Mouse (Mus musculus) forebrain, embryonic 13.5 days (tissue): ENCODE data around the gene Etl4. TPM values are rescaled to one million over a fixed set of nuclear protein-coding genes. Genes with fewer than 3 reads are reported as not detected.
A peak's percentile ranks its signal among the peaks of the same experiment; 100 is the strongest.

Experiments
- ATAC-seq: fragments of 200-750 bp; cut with Nextera tagmentation; 2 replicates; pipeline ENCODE4 v1.8.0; 2017
- H3K27ac ChIP-seq: fragments of 300-500 bp; sonication (generic); 2 replicates; pipeline ENCODE4 v1.5.1; 2015; ENCODE audit warnings: inconsistent platforms, mild to moderate bottlenecking, moderate library complexity
- H3K27me3 ChIP-seq: fragments of 300-500 bp; sonication (generic); 2 replicates; pipeline ENCODE4 v1.6.1; 2015; ENCODE audit warnings: mild to moderate bottlenecking, inconsistent platforms
- H3K36me3 ChIP-seq: fragments of 300-500 bp; sonication (generic); 2 replicates; pipeline ENCODE4 v1.6.1; 2015; ENCODE audit warnings: mild to moderate bottlenecking, inconsistent platforms; ENCODE audit not compliant: poor library complexity, severe bottlenecking
- H3K4me1 ChIP-seq: fragments of 300-500 bp; sonication (generic); 2 replicates; pipeline ENCODE4 v1.6.1; 2015; ENCODE audit warnings: inconsistent platforms
- H3K4me2 ChIP-seq: fragments of 300-500 bp; sonication (generic); 2 replicates; pipeline ENCODE4 v1.6.1; 2015; ENCODE audit warnings: inconsistent platforms, mild to moderate bottlenecking, moderate library complexity
- H3K4me3 ChIP-seq: fragments of 300-500 bp; sonication (generic); 2 replicates; pipeline ENCODE4 v1.5.1; 2015; ENCODE audit warnings: mild to moderate bottlenecking, inconsistent platforms
- H3K9ac ChIP-seq: fragments of 300-500 bp; sonication (generic); 2 replicates; pipeline ENCODE4 v1.6.1; 2015; ENCODE audit warnings: mild to moderate bottlenecking, inconsistent platforms
- H3K9me3 ChIP-seq: fragments of 300-500 bp; sonication (generic); replicated peaks from 2 replicates; pipeline ENCODE4 v1.6.1; 2016; ENCODE audit warnings: inconsistent platforms
- WGBS: fragments of 180-500 bp; shearing (Covaris S2); methylation state at CpG from one replicate; pipeline ENCODE4 v1.1.7; 2015; 5-methylcytosine and 5-hydroxymethylcytosine counted together
- polyA plus RNA-seq: library from polyadenylated mRNA; unstranded; fragments of >200 nt; fragmentation: Nextera tagmentation; extraction: Ambion mirVana; gene quantifications from 2 replicates; pipeline ENCODE4 v1.2.1, GENCODE M21; 2015

Etl4 gene
- polyA plus RNA-seq, 1 experiment from 2014 or later = 24.6 TPM

GRCm38 (mm10) chr2:20417998-20418397 is 508.4 kb downstream of the Etl4 start:
- no peak overlapping the region for H3K4me2 ChIP-seq
- no peaks in the 10 kb centered on the region for H3K36me3 ChIP-seq
- H3K4me1 ChIP-seq = peaks cover 27% of the 10 kb centered on the region
- ATAC-seq = no peak
- H3K4me3 ChIP-seq = no peak overlapping the region
- 86% methylated on average over 6 of the region's 6 CpGs for WGBS
- no peak overlapping the region for H3K9ac ChIP-seq
- no peaks in the 10 kb centered on the region for H3K27me3 ChIP-seq
- H3K27ac ChIP-seq = no peak overlapping the region
- H3K9me3 ChIP-seq = no peaks in the 10 kb centered on the region

- WGBS = 22% methylated on average over 6 of the region's 6 CpGs
- Histone ChIP-seq H3K9me3 (no peaks in the 10 kb centered on the region), H3K4me2 (no peak overlapping the region), H3K27ac (no peak overlapping the region), H3K4me1 (peaks cover 27% of the 10 kb centered on the region), H3K36me3 (no peaks in the 10 kb centered on the region), H3K9ac (no peak overlapping the region), H3K27me3 (no peaks in the 10 kb centered on the region), H3K4me3 (no peak overlapping the region)
- ATAC-seq = peak; percentile 45; the same call in 1 of the 2 replicates
These were observed 510.4 kb downstream of the Etl4 start for GRCm38 (mm10) chr2:20419975-20420374.

- Histone ChIP-seq H3K4me3 (no peak overlapping the region), H3K27ac (no peak overlapping the region), H3K27me3 (no peaks in the 10 kb centered on the region), H3K4me1 (peaks cover 18% of the 10 kb centered on the region), H3K9me3 (no peaks in the 10 kb centered on the region), H3K9ac (no peak overlapping the region), H3K4me2 (no peak overlapping the region), H3K36me3 (no peaks in the 10 kb centered on the region)
- WGBS = 30% methylated on average over 4 of the region's 4 CpGs
- peak; percentile 50; the same call in 1 of the 2 replicates for ATAC-seq
These were observed 512.7 kb downstream of the Etl4 start for GRCm38 (mm10) chr2:20422275-20422674.

GRCm38 (mm10) chr2:20433656-20434055 is 524.1 kb downstream of the Etl4 start:
- 76% methylated on average over 2 of the region's 2 CpGs for WGBS
- no peaks in the 10 kb centered on the region for H3K27me3 ChIP-seq
- no peak for ATAC-seq

GRCm38 (mm10) chr2:20435530-20435929 is 526.0 kb downstream of the Etl4 start:
- H3K4me3 ChIP-seq = no peak overlapping the region
- H3K9me3 ChIP-seq = no peaks in the 10 kb centered on the region
- no peak overlapping the region for H3K27ac ChIP-seq
- no peaks in the 10 kb centered on the region for H3K4me1 ChIP-seq
- WGBS = 92% methylated on average over 4 of the region's 4 CpGs
- no peak for ATAC-seq
- H3K36me3 ChIP-seq = no peaks in the 10 kb centered on the region
- H3K9ac ChIP-seq = no peak overlapping the region
- no peaks in the 10 kb centered on the region for H3K27me3 ChIP-seq
- no peak overlapping the region for H3K4me2 ChIP-seq

More at GRCm38 (mm10) chr2:20433656-20434055, 524.1 kb downstream of the Etl4 start:
- Histone ChIP-seq H3K36me3 (no peaks in the 10 kb centered on the region), H3K4me1 (no peaks in the 10 kb centered on the region), H3K9me3 (no peaks in the 10 kb centered on the region), H3K4me2 (no peak overlapping the region), H3K4me3 (no peak overlapping the region), H3K9ac (no peak overlapping the region), H3K27ac (no peak overlapping the region)

GRCm38 (mm10) chr2:20442731-20443130 is 533.2 kb downstream of the Etl4 start:
- H3K4me3 ChIP-seq = no peak overlapping the region
- WGBS = 90% methylated on average over 2 of the region's 2 CpGs

GRCm38 (mm10) chr2:20443671-20444440 is 534.3 kb downstream of the Etl4 start:
- no peak overlapping the region for H3K9ac ChIP-seq
- no peak for ATAC-seq
- no peaks in the 10 kb centered on the region for H3K4me1 ChIP-seq
- no peaks in the 10 kb centered on the region for H3K27me3 ChIP-seq
- H3K36me3 ChIP-seq = no peaks in the 10 kb centered on the region
- H3K4me3 ChIP-seq = no peak overlapping the region
- no peaks in the 10 kb centered on the region for H3K9me3 ChIP-seq
- no peak overlapping the region for H3K4me2 ChIP-seq
- 78% methylated on average over 10 of the region's 10 CpGs for WGBS
- no peak overlapping the region for H3K27ac ChIP-seq

More at GRCm38 (mm10) chr2:20442731-20443130, 533.2 kb downstream of the Etl4 start:
- H3K27me3 ChIP-seq = no peaks in the 10 kb centered on the region
- H3K9ac ChIP-seq = no peak overlapping the region
- no peak overlapping the region for H3K4me2 ChIP-seq
- H3K4me1 ChIP-seq = no peaks in the 10 kb centered on the region
- no peaks in the 10 kb centered on the region for H3K36me3 ChIP-seq
- no peak for ATAC-seq
- H3K27ac ChIP-seq = no peak overlapping the region
- no peaks in the 10 kb centered on the region for H3K9me3 ChIP-seq

- no peak overlapping the region for H3K4me3 ChIP-seq
- no peaks in the 10 kb centered on the region for H3K4me1 ChIP-seq
- no peak for ATAC-seq
- WGBS = 79% methylated on average over 17 of the region's 17 CpGs
- no peak overlapping the region for H3K27ac ChIP-seq
- H3K9ac ChIP-seq = no peak overlapping the region
- no peaks in the 10 kb centered on the region for H3K9me3 ChIP-seq
- H3K27me3 ChIP-seq = no peaks in the 10 kb centered on the region
- no peak overlapping the region for H3K4me2 ChIP-seq
- no peaks in the 10 kb centered on the region for H3K36me3 ChIP-seq
These were observed 535.9 kb downstream of the Etl4 start for GRCm38 (mm10) chr2:20445156-20446155.

GRCm38 (mm10) chr2:20446180-20446579 is 536.6 kb downstream of the Etl4 start:
- H3K4me1 ChIP-seq = no peaks in the 10 kb centered on the region
- H3K9me3 ChIP-seq = no peaks in the 10 kb centered on the region
- H3K27me3 ChIP-seq = no peaks in the 10 kb centered on the region
- H3K36me3 ChIP-seq = no peaks in the 10 kb centered on the region
- no peak overlapping the region for H3K4me3 ChIP-seq
- no peak overlapping the region for H3K4me2 ChIP-seq
- H3K27ac ChIP-seq = no peak overlapping the region
- ATAC-seq = no peak
- no peak overlapping the region for H3K9ac ChIP-seq
- WGBS = 83% methylated on average over 4 of the region's 4 CpGs

GRCm38 (mm10) chr2:20450945-20451344 is 541.4 kb downstream of the Etl4 start:
- H3K9ac ChIP-seq = no peak overlapping the region
- H3K36me3 ChIP-seq = no peaks in the 10 kb centered on the region
- 65% methylated on average over 3 of the region's 3 CpGs for WGBS
- H3K4me2 ChIP-seq = no peak overlapping the region
- ATAC-seq = no peak
- no peak overlapping the region for H3K27ac ChIP-seq
- no peaks in the 10 kb centered on the region for H3K27me3 ChIP-seq
- H3K4me3 ChIP-seq = no peak overlapping the region
- no peaks in the 10 kb centered on the region for H3K4me1 ChIP-seq
- no peaks in the 10 kb centered on the region for H3K9me3 ChIP-seq

- Histone ChIP-seq H3K27me3 (no peaks in the 10 kb centered on the region), H3K27ac (no peak overlapping the region), H3K4me1 (no peaks in the 10 kb centered on the region), H3K9ac (no peak overlapping the region), H3K9me3 (no peaks in the 10 kb centered on the region), H3K36me3 (no peaks in the 10 kb centered on the region), H3K4me3 (no peak overlapping the region), H3K4me2 (no peak overlapping the region)
- no peak for ATAC-seq
- 80% methylated on average over 3 of the region's 3 CpGs for WGBS
These were observed 544.1 kb downstream of the Etl4 start for GRCm38 (mm10) chr2:20453506-20454206.
